Mouse (Mus musculus) cerebellum, adult 2 months (tissue): ENCODE results near the gene Mrpl58.

Experiments
- CTCF ChIP-seq: fragments of 200-500 bp; IDR thresholded peaks from 2 replicates; pipeline ENCODE4 v1.5.1; 2011; ENCODE audit warnings: low read depth, mild to moderate bottlenecking, control low read depth, low read length, moderate library complexity, borderline replicate concordance; ENCODE audit not compliant: insufficient read depth
- POLR2A ChIP-seq: fragments of 200-500 bp; IDR thresholded peaks from 2 replicates; pipeline ENCODE4 v1.6.1; 2011; ENCODE audit warnings: low read length, control low read depth, borderline replicate concordance; ENCODE audit not compliant: insufficient read depth

DNA sequence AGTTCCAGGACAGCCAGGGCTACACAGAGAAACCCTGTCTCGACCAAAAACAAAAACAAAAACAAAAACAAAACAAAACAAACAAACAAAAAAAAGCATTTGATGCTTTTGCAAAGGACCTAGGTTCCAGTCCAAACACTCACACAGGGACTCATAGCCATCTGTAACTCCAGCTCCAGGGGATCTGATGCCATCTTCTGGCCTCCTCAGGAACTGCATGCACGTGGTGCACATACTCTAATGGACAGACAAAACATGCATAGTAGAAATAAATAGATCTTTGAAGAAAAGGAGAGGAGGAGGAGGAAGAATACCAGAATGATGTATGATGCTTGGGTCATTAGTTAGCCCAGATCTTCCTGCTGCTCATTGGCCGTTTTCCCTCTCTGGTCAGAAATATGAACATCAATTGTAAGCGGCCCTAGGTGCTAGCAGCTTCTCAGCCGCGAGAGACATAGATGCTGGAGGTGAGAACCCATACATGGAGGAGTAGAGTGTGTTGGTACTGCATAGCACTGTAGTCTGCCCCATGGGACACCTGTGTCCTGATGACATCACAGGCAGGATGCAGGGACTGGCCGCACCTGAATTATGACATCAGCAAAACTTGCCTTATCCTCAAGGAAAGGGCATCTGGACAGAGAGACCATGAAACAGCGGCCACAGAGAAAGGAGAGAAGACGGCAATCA, 36.5 kb downstream of the Mrpl58 start, which contains the start of gene Trim80:
- TF ChIP-seq CTCF (peak; percentile 7; the same call in 1 of the 2 replicates), POLR2A (no peak)
